Mouse (Mus musculus): ENCODE measurements at regions not wholly inside any gene's neighbourhood (a gene's known extent, or its start where the extent isn't known, plus 50 kb on each side); places are given as distances from the start of the nearest gene placed in this dataset.
A peak's percentile ranks its signal among the peaks of the same experiment; 100 is the strongest.

GRCm38 (mm10) chr5:119361406-119362044 is 308.9 kb upstream of the Tbx3 start:
- Histone ChIP-seq H3K27ac (ENCODE audit: low read length) (no peak overlapping the region), H3K4me1 (ENCODE audit: insufficient read depth, low read depth, low read length) (no peaks in the 10 kb centered on the region), H3K27me3 (replicated peaks; ENCODE audit: insufficient read depth, low read length) (no peaks in the 10 kb centered on the region), H3K36me3 (ENCODE audit: insufficient read depth, low read length) (no peaks in the 10 kb centered on the region), H3K9me3 (ENCODE audit: low read length) (no peaks in the 10 kb centered on the region), H3K4me3 (ENCODE audit: low read depth, low read length) (no peak overlapping the region), H3K4me2 (replicated peaks; ENCODE audit: low read depth, low read length) (no peak overlapping the region), H3K9ac (replicated peaks; ENCODE audit: low read depth) (no peak overlapping the region)
- TF ChIP-seq EP300 (IDR thresholded peaks at IDR 0.05) (no peak), CTCF (IDR thresholded peaks at IDR 0.05) (no peak)
- DNase-seq (ENCODE audit: low spot score) = no peak
- WGBS = 35% methylated on average over 6 of the region's 6 CpGs
- ATAC-seq = no peak

- 66% methylated on average over 12 of the region's 12 CpGs for WGBS
- TF ChIP-seq EP300 (IDR thresholded peaks at IDR 0.05) = no peak
- TF ChIP-seq CTCF (IDR thresholded peaks at IDR 0.05) = no peak
These were observed 308.0 kb upstream of the Tbx3 start for GRCm38 (mm10) chr5:119362452-119362851.

GRCm38 (mm10) chr5:119364250-119364649 is 306.2 kb upstream of the Tbx3 start:
- no peak overlapping the region for H3K27ac ChIP-seq (ENCODE audit: low read length)
- ATAC-seq (no peak), DNase-seq (ENCODE audit: low spot score) (peak; percentile 59)
- H3K4me3 ChIP-seq (ENCODE audit: low read depth, low read length) = no peak overlapping the region
- no peak overlapping the region for H3K9ac ChIP-seq (replicated peaks; ENCODE audit: low read depth)
- no peak for TF ChIP-seq CTCF (IDR thresholded peaks at IDR 0.05)
- no peak for TF ChIP-seq EP300 (IDR thresholded peaks at IDR 0.05)
- WGBS = 17% methylated on average over 4 of the region's 4 CpGs
- no peaks in the 10 kb centered on the region for H3K9me3 ChIP-seq (ENCODE audit: low read length)
- H3K36me3 ChIP-seq (ENCODE audit: insufficient read depth, low read length) = no peaks in the 10 kb centered on the region
- no peak overlapping the region for H3K4me2 ChIP-seq (replicated peaks; ENCODE audit: low read depth, low read length)
- H3K27me3 ChIP-seq (replicated peaks; ENCODE audit: insufficient read depth, low read length) = no peaks in the 10 kb centered on the region
- no peaks in the 10 kb centered on the region for H3K4me1 ChIP-seq (ENCODE audit: insufficient read depth, low read depth, low read length)

More at GRCm38 (mm10) chr5:119362452-119362851, 308.0 kb upstream of the Tbx3 start:
- Histone ChIP-seq H3K4me2 (replicated peaks; ENCODE audit: low read depth, low read length) (no peak overlapping the region), H3K4me1 (ENCODE audit: insufficient read depth, low read depth, low read length) (no peaks in the 10 kb centered on the region), H3K36me3 (ENCODE audit: insufficient read depth, low read length) (no peaks in the 10 kb centered on the region), H3K27ac (ENCODE audit: low read length) (no peak overlapping the region), H3K9ac (replicated peaks; ENCODE audit: low read depth) (no peak overlapping the region), H3K4me3 (ENCODE audit: low read depth, low read length) (no peak overlapping the region), H3K9me3 (ENCODE audit: low read length) (no peaks in the 10 kb centered on the region), H3K27me3 (replicated peaks; ENCODE audit: insufficient read depth, low read length) (no peaks in the 10 kb centered on the region)
- ATAC-seq = no peak
- DNase-seq (ENCODE audit: low spot score) = no peak

GRCm38 (mm10) chr5:119365157-119365556 is 305.3 kb upstream of the Tbx3 start:
- H3K36me3 ChIP-seq (ENCODE audit: insufficient read depth, low read length) = no peaks in the 10 kb centered on the region

GRCm38 (mm10) chr5:119366296-119366695 is 304.2 kb upstream of the Tbx3 start:
- 18% methylated on average over 5 of the region's 5 CpGs for WGBS
- H3K4me3 ChIP-seq (ENCODE audit: low read depth, low read length) = no peak overlapping the region
- no peak for DNase-seq (ENCODE audit: low spot score)

More at GRCm38 (mm10) chr5:119365157-119365556, 305.3 kb upstream of the Tbx3 start:
- Histone ChIP-seq H3K4me3 (ENCODE audit: low read depth, low read length) (no peak overlapping the region), H3K4me1 (ENCODE audit: insufficient read depth, low read depth, low read length) (no peaks in the 10 kb centered on the region), H3K9ac (replicated peaks; ENCODE audit: low read depth) (no peak overlapping the region), H3K27ac (ENCODE audit: low read length) (no peak overlapping the region), H3K4me2 (replicated peaks; ENCODE audit: low read depth, low read length) (no peak overlapping the region), H3K9me3 (ENCODE audit: low read length) (no peaks in the 10 kb centered on the region), H3K27me3 (replicated peaks; ENCODE audit: insufficient read depth, low read length) (no peaks in the 10 kb centered on the region)
- no peak for TF ChIP-seq CTCF (IDR thresholded peaks at IDR 0.05)
- TF ChIP-seq EP300 (IDR thresholded peaks at IDR 0.05) = no peak
- no peak for DNase-seq (ENCODE audit: low spot score)
- no peak for ATAC-seq
- WGBS = 77% methylated on average over 6 of the region's 6 CpGs

GRCm38 (mm10) chr5:119370481-119370880 is 300.0 kb upstream of the Tbx3 start:
- Histone ChIP-seq H3K4me3 (ENCODE audit: low read depth, low read length) (no peak overlapping the region), H3K27me3 (replicated peaks; ENCODE audit: insufficient read depth, low read length) (no peaks in the 10 kb centered on the region), H3K9ac (replicated peaks; ENCODE audit: low read depth) (no peak overlapping the region), H3K4me2 (replicated peaks; ENCODE audit: low read depth, low read length) (peak overlapping the region; percentile 17; the same call in 1 of the 2 replicates), H3K36me3 (ENCODE audit: insufficient read depth, low read length) (no peaks in the 10 kb centered on the region), H3K4me1 (ENCODE audit: insufficient read depth, low read depth, low read length) (peaks cover 8% of the 10 kb centered on the region; the same call in 1 of the 2 replicates), H3K27ac (ENCODE audit: low read length) (no peak overlapping the region), H3K9me3 (ENCODE audit: low read length) (no peaks in the 10 kb centered on the region)
- ATAC-seq (no peak), DNase-seq (ENCODE audit: low spot score) (no peak)
- WGBS = 46% methylated on average over 12 of the region's 12 CpGs
- TF ChIP-seq CTCF (IDR thresholded peaks at IDR 0.05) (no peak), EP300 (IDR thresholded peaks at IDR 0.05) (no peak)

More at GRCm38 (mm10) chr5:119366296-119366695, 304.2 kb upstream of the Tbx3 start:
- H3K9me3 ChIP-seq (ENCODE audit: low read length) = no peaks in the 10 kb centered on the region
- ATAC-seq = no peak
- no peaks in the 10 kb centered on the region for H3K27me3 ChIP-seq (replicated peaks; ENCODE audit: insufficient read depth, low read length)
- H3K27ac ChIP-seq (ENCODE audit: low read length) = no peak overlapping the region
- no peaks in the 10 kb centered on the region for H3K36me3 ChIP-seq (ENCODE audit: insufficient read depth, low read length)
- TF ChIP-seq EP300 (IDR thresholded peaks at IDR 0.05) (no peak), CTCF (IDR thresholded peaks at IDR 0.05) (no peak)
- H3K9ac ChIP-seq (replicated peaks; ENCODE audit: low read depth) = no peak overlapping the region
- peaks cover 8% of the 10 kb centered on the region; the same call in 1 of the 2 replicates for H3K4me1 ChIP-seq (ENCODE audit: insufficient read depth, low read depth, low read length)
- no peak overlapping the region for H3K4me2 ChIP-seq (replicated peaks; ENCODE audit: low read depth, low read length)

Measured in lung, postnatal 0 days (tissue).